ENCODE assay signal across 14 mouse cellular contexts in the genomic region with DNA sequence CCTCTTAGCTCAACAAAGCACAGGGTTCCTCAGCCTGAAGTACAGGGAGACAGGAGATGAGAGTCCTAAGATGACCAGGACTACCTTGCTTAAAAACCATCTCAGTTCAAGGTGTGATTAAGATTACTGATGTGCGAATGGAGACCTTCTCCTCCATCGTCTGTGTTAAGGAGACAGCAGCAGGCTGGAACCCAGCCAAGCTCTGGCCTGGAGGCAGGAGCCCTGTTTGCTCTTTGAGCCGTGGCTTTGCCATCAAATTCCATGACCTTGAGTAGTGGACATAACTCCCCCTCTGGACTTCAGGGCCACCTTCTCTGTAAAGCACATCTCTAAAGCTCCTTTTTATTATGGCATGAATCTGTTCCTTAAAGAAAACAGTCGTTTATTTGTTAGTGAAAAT. TPM values are rescaled to one million over a fixed set of nuclear protein-coding genes. Genes with fewer than 3 reads are reported as not detected.
DNase-seq lines count a peak whose midpoint lies in the region; ATAC-seq and TF ChIP-seq lines count a peak whose summit lies in the region.
"Had no signal": no experiment of that assay in that cellular context is flagged by ENCODE, and none has a peak within 500 bp of the region (broad histone marks: within the 10 kb centered on the region; RNA-seq: fewer than 3 reads in every experiment).

No protein-coding gene starts in this region.

- no peak for TF ChIP-seq POLR2A in cerebellum, adult 2 months (IDR thresholded peaks at IDR 0.05; ENCODE audit: borderline replicate concordance, insufficient read depth, low read length)

- peak; percentile 54 to 73 for DNase-seq in cerebellum, postnatal 14 days
- DNase-seq in cerebellum, adult 2 months: no peak
- DNase-seq in layer of hippocampus, adult 2 months (ENCODE audit: low spot score in 2 of 2): no peak
- no peak for DNase-seq in layer of hippocampus, postnatal 10 days (ENCODE audit: low spot score in 2 of 2)
- peak; percentile 70 for DNase-seq in testis, postnatal 10 days (ENCODE audit: low spot score)
- DNase-seq in testis, postnatal 14 days (ENCODE audit: low spot score): no peak
- DNase-seq in stomach, postnatal 0 days (ENCODE audit: low spot score): no peak
- DNase-seq: gastrocnemius, postnatal 36 days had no signal

- TF ChIP-seq EP300 in stomach, postnatal 0 days (optimal IDR thresholded peaks at IDR 0.05): no peak

- H3K9ac ChIP-seq in stomach, postnatal 0 days (ENCODE audit: low read length): no peak overlapping the region
- H3K9ac ChIP-seq in intestine, postnatal 0 days (ENCODE audit: low read depth, low read length): no peak overlapping the region
- H3K9ac ChIP-seq: embryonic facial prominence, embryonic 12.5 days; forebrain, embryonic 15.5 days; limb, embryonic 13.5 days; midbrain, embryonic 12.5 days had no signal

- no peak for ATAC-seq in stomach, postnatal 0 days (ENCODE audit: low FRiP score, low TSS enrichment)
- ATAC-seq in intestine, postnatal 0 days: no peak
- ATAC-seq: forebrain, embryonic 15.5 days; hindbrain, embryonic 16.5 days had no signal

- H3K27ac ChIP-seq in cerebellum, adult 2 months (ENCODE audit: insufficient read depth, low read length): no peak overlapping the region
- H3K27ac ChIP-seq in layer of hippocampus, adult 2 months: 0 out of 2 replicates have a peak overlapping the region, but pooled peaks have one; percentile 18
- 0 out of 2 replicates have a peak overlapping the region, but pooled peaks have one; percentile 24 for H3K27ac ChIP-seq in stomach, postnatal 0 days (replicated peaks)
- no peak overlapping the region for H3K27ac ChIP-seq in intestine, postnatal 0 days (ENCODE audit: low read depth, low read length)
- H3K27ac ChIP-seq: embryonic facial prominence, embryonic 12.5 days; forebrain, embryonic 15.5 days; limb, embryonic 13.5 days; midbrain, embryonic 12.5 days had no signal

- peaks cover 9% of the 10 kb centered on the region; the same call in 1 of the 2 replicates for H3K4me1 ChIP-seq in cerebellum, adult 2 months (ENCODE audit: control insufficient read depth, insufficient read depth, low read length)
- peaks cover 14% of the 10 kb centered on the region for H3K4me1 ChIP-seq in stomach, postnatal 0 days (replicated peaks; ENCODE audit: control insufficient read depth, insufficient read depth)
- peaks cover 5% of the 10 kb centered on the region; the same call in 1 of the 2 replicates for H3K4me1 ChIP-seq in intestine, postnatal 0 days (replicated peaks; ENCODE audit: control insufficient read depth, insufficient read depth, low read length)

- H3K4me2 ChIP-seq in stomach, postnatal 0 days (replicated peaks; ENCODE audit: low read depth): no peak overlapping the region
- H3K4me2 ChIP-seq in intestine, postnatal 0 days (replicated peaks; ENCODE audit: low read depth): no peak overlapping the region
- H3K4me2 ChIP-seq: embryonic facial prominence, embryonic 12.5 days; forebrain, embryonic 15.5 days; limb, embryonic 13.5 days; midbrain, embryonic 12.5 days had no signal

- H3K9me3 ChIP-seq in stomach, postnatal 0 days (ENCODE audit: control insufficient read depth, low read length): no peaks in the 10 kb centered on the region
- H3K9me3 ChIP-seq in intestine, postnatal 0 days (ENCODE audit: control insufficient read depth): no peaks in the 10 kb centered on the region
- H3K9me3 ChIP-seq: embryonic facial prominence, embryonic 12.5 days; forebrain, embryonic 15.5 days; limb, embryonic 13.5 days; midbrain, embryonic 12.5 days had no signal

- 0 out of 2 replicates have a peak, but pooled peaks cover 3% of the 10 kb centered on the region for H3K36me3 ChIP-seq in stomach, postnatal 0 days (ENCODE audit: control insufficient read depth, insufficient read depth, low read length)
- H3K36me3 ChIP-seq in intestine, postnatal 0 days (ENCODE audit: control insufficient read depth, insufficient read depth): no peaks in the 10 kb centered on the region
- H3K36me3 ChIP-seq: forebrain, embryonic 15.5 days; midbrain, embryonic 12.5 days had no signal

- H3K27me3 ChIP-seq in cerebellum, adult 2 months (ENCODE audit: control insufficient read depth, insufficient read depth, low read length): no peaks in the 10 kb centered on the region
- no peaks in the 10 kb centered on the region for H3K27me3 ChIP-seq in stomach, postnatal 0 days (ENCODE audit: control insufficient read depth, insufficient read depth, low read length)
- peaks cover 7% of the 10 kb centered on the region for H3K27me3 ChIP-seq in intestine, postnatal 0 days (replicated peaks; ENCODE audit: control insufficient read depth, insufficient read depth, low read length)
- H3K27me3 ChIP-seq: embryonic facial prominence, embryonic 12.5 days; forebrain, embryonic 15.5 days; limb, embryonic 13.5 days; midbrain, embryonic 12.5 days had no signal

- WGBS in cerebellum, adult 2 months: 38% methylated on average over 4 of the region's 4 CpGs
- 39% methylated on average over 4 of the region's 4 CpGs for WGBS in stomach, postnatal 0 days
- 53% methylated on average over 4 of the region's 4 CpGs for WGBS in intestine, postnatal 0 days

- TF ChIP-seq CTCF in cerebellum, adult 2 months (IDR thresholded peaks at IDR 0.05; ENCODE audit: borderline replicate concordance, insufficient read depth, low read depth, low read length): no peak
- TF ChIP-seq CTCF in layer of hippocampus, adult 2 months (conservative IDR thresholded peaks at IDR 0.05): no peak
- TF ChIP-seq CTCF in stomach, postnatal 0 days (IDR thresholded peaks at IDR 0.05; ENCODE audit: low read depth): no peak
- no peak for TF ChIP-seq CTCF in intestine, postnatal 0 days (IDR thresholded peaks at IDR 0.05; ENCODE audit: low read depth)

- no peak overlapping the region for H3K4me3 ChIP-seq in cerebellum, adult 2 months (replicated peaks; ENCODE audit: insufficient read depth, low read depth, low read length)
- H3K4me3 ChIP-seq in layer of hippocampus, adult 2 months: no peak overlapping the region
- no peak overlapping the region for H3K4me3 ChIP-seq in stomach, postnatal 0 days (ENCODE audit: low read depth, low read length)
- no peak overlapping the region for H3K4me3 ChIP-seq in intestine, postnatal 0 days (ENCODE audit: low read depth, low read length)
- H3K4me3 ChIP-seq: embryonic facial prominence, embryonic 12.5 days; forebrain, embryonic 15.5 days; limb, embryonic 13.5 days; midbrain, embryonic 12.5 days had no signal

RNA-seq across cellular contexts. Expression of a gene that starts 2.0 kb away (rescaled TPM):
- 20.4 and 21.0 TPM in 2 replicates for polyA plus RNA-seq in cerebellum, adult 2 months (2012; rRNA removed)
- total RNA-seq in layer of hippocampus, adult 2 months (2021): 10 to 100 TPM; 20.2 to 20.3 TPM
- 10 to 100 TPM; 34.2 to 36.9 TPM for total RNA-seq in layer of hippocampus, postnatal 10 days (2021)
- 55.7 and 59.2 TPM in 2 replicates for polyA plus RNA-seq in stomach, postnatal 0 days (2015; fragmentation: Nextera tagmentation; extraction: Ambion mirVana)
- polyA plus RNA-seq in intestine, postnatal 0 days (2015; fragmentation: Nextera tagmentation; extraction: Ambion mirVana): 23.3 and 24.0 TPM in 2 replicates

RNA-seq across cellular contexts. Expression of a gene that starts 40.6 kb away (rescaled TPM):
- polyA plus RNA-seq in cerebellum, adult 2 months (2012; rRNA removed): 34.6 and 38.8 TPM in 2 replicates
- 10 to 100 TPM; 27.3 to 29.4 TPM for total RNA-seq in layer of hippocampus, adult 2 months (2021)
- total RNA-seq in layer of hippocampus, postnatal 10 days (2021): 10 to 100 TPM; 15.2 to 17.2 TPM
- 16.3 and 19.5 TPM in 2 replicates for polyA plus RNA-seq in stomach, postnatal 0 days (2015; fragmentation: Nextera tagmentation; extraction: Ambion mirVana)
- 8.2 and 10.0 TPM in 2 replicates for polyA plus RNA-seq in intestine, postnatal 0 days (2015; fragmentation: Nextera tagmentation; extraction: Ambion mirVana)

Comparison
In these comparisons a context has a peak if more than half of its experiments do, and no peak if none do; other contexts are left out.
1. DNase-seq: peak in cerebellum, postnatal 14 days (2 of 2) and testis, postnatal 10 days (single experiment); none in cerebellum, adult 2 months (0 of 2), layer of hippocampus, adult 2 months (0 of 2), layer of hippocampus, postnatal 10 days (0 of 2), testis, postnatal 14 days (single experiment) and stomach, postnatal 0 days (single experiment).
2. H3K27ac ChIP-seq: peak in layer of hippocampus, adult 2 months (single experiment) and stomach, postnatal 0 days (single experiment); none in cerebellum, adult 2 months (single experiment) and intestine, postnatal 0 days (single experiment).